Comparison of ENCODE assay signal across 8 mouse cellular contexts in the genomic region with DNA sequence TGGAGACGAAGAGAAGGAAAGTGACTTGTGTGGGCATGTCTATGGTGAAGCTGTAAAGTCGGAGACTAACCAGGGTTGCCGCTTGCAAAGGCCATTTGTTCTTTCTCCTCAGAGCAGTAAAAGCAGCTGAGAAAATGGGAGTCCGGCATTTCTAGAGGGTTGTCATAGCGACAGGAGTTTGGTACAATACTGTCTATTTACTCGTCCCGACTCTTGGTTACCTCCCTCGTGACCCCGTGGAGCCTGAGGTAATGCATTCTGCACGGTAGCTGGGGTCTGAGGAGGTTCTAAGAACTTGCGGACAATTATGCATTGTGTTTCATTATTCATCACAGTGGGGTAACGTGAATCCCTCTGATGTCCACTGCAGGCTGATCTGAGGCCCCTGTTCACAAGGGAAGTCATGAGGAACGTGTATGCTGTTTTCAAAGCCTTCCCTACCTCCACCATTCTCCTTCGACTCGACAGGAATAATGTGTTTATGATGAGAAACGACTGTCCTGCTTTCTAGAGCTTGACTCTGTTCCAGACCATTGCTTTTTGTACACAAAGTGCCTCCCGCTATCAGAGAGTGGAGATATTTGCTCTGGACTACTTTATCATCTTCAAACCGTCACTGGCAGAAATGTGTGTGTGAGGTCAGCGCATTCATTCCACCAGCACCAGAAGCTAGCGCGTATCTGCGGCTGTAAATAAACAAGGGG. TPM values are rescaled to one million over a fixed set of nuclear protein-coding genes. Genes with fewer than 3 reads are reported as not detected.
DNase-seq lines count a peak whose midpoint lies in the region; ATAC-seq lines count a peak whose summit lies in the region.

No protein-coding gene starts in this region.

- H3K36me3 ChIP-seq in forebrain, embryonic 11.5 days (ENCODE audit: control insufficient read depth, insufficient read depth, low read length): no peaks in the 10 kb centered on the region
- no peaks in the 10 kb centered on the region for H3K36me3 ChIP-seq in hindbrain, embryonic 11.5 days (ENCODE audit: control insufficient read depth, insufficient read depth, low read length)
- no peaks in the 10 kb centered on the region for H3K36me3 ChIP-seq in stomach, embryonic 15.5 days

- 9% methylated on average over 22 of the region's 22 CpGs for WGBS in forebrain, embryonic 11.5 days
- 8% methylated on average over 22 of the region's 22 CpGs for WGBS in hindbrain, embryonic 11.5 days
- WGBS in stomach, embryonic 15.5 days: 3% methylated on average over 22 of the region's 22 CpGs

- ATAC-seq in forebrain, embryonic 11.5 days (replicated peaks; ENCODE audit: low FRiP score): peak; percentile 94
- peak; percentile 98 for ATAC-seq in hindbrain, embryonic 11.5 days (ENCODE audit: low FRiP score)
- 0 out of 2 replicates have a peak, but pooled peaks have one; percentile 40 for ATAC-seq in stomach, embryonic 15.5 days (ENCODE audit: insufficient read depth, low FRiP score, low read depth)

- no peaks in the 10 kb centered on the region for H3K27me3 ChIP-seq in forebrain, embryonic 11.5 days (ENCODE audit: control insufficient read depth, insufficient read depth, low read length)
- H3K27me3 ChIP-seq in hindbrain, embryonic 11.5 days (ENCODE audit: control insufficient read depth, insufficient read depth, low read length): no peaks in the 10 kb centered on the region
- H3K27me3 ChIP-seq in stomach, embryonic 15.5 days (replicated peaks): no peaks in the 10 kb centered on the region

- H3K4me3 ChIP-seq in forebrain, embryonic 11.5 days (ENCODE audit: low read depth, low read length): peak overlapping the region; percentile 16; the same call in 1 of the 2 replicates
- H3K4me3 ChIP-seq in hindbrain, embryonic 11.5 days (ENCODE audit: low read depth, low read length): peak overlapping the region; percentile 26
- H3K4me3 ChIP-seq in stomach, embryonic 15.5 days (replicated peaks): peak overlapping the region; percentile 17; the same call in 1 of the 2 replicates

- H3K9ac ChIP-seq in forebrain, embryonic 11.5 days (ENCODE audit: low read length): 0 out of 2 replicates have a peak overlapping the region, but pooled peaks have one; percentile 27
- H3K9ac ChIP-seq in hindbrain, embryonic 11.5 days (ENCODE audit: low read depth, low read length): peak overlapping the region; percentile 34; the same call in 1 of the 2 replicates
- no peak overlapping the region for H3K9ac ChIP-seq in stomach, embryonic 15.5 days

- DNase-seq in heart, adult 18-20 months: peak; percentile 29 to 40
- no peak for DNase-seq in heart, postnatal 4 days
- DNase-seq in forebrain, embryonic 11.5 days (ENCODE audit: low spot score): peak; percentile 77
- DNase-seq in hindbrain, embryonic 11.5 days (ENCODE audit: low spot score): peak; percentile 87
- peak; percentile 6 to 8 for DNase-seq in layer of hippocampus, postnatal 36 days
- DNase-seq in lung, postnatal 4 days: peak; percentile 31 to 44
- DNase-seq in gastrocnemius, adult 8-10 months (ENCODE audit: low spot score in 2 of 2): no peak

- H3K9me3 ChIP-seq in forebrain, embryonic 11.5 days (ENCODE audit: control insufficient read depth, low read length): no peaks in the 10 kb centered on the region
- H3K9me3 ChIP-seq in hindbrain, embryonic 11.5 days (ENCODE audit: control insufficient read depth, low read length): no peaks in the 10 kb centered on the region
- H3K9me3 ChIP-seq in stomach, embryonic 15.5 days: no peaks in the 10 kb centered on the region

- H3K4me1 ChIP-seq in forebrain, embryonic 11.5 days (replicated peaks; ENCODE audit: control insufficient read depth, insufficient read depth, low read length): peaks cover 6% of the 10 kb centered on the region; the same call in 1 of the 2 replicates
- H3K4me1 ChIP-seq in hindbrain, embryonic 11.5 days (replicated peaks; ENCODE audit: control insufficient read depth, insufficient read depth, low read length): no peaks in the 10 kb centered on the region
- H3K4me1 ChIP-seq in stomach, embryonic 15.5 days: peaks cover 6% of the 10 kb centered on the region; the same call in 1 of the 2 replicates

- peak overlapping the region; percentile 60 for H3K27ac ChIP-seq in forebrain, embryonic 11.5 days (ENCODE audit: low read depth, low read length)
- H3K27ac ChIP-seq in hindbrain, embryonic 11.5 days (ENCODE audit: low read depth, low read length): peak overlapping the region; percentile 76
- peak overlapping the region; percentile 36; the same call in 1 of the 2 replicates for H3K27ac ChIP-seq in stomach, embryonic 15.5 days

- H3K4me2 ChIP-seq in forebrain, embryonic 11.5 days (ENCODE audit: low read depth, low read length, severe bottlenecking): peak overlapping the region; percentile 48
- peak overlapping the region; percentile 20 for H3K4me2 ChIP-seq in hindbrain, embryonic 11.5 days (replicated peaks; ENCODE audit: low read depth, low read length)
- H3K4me2 ChIP-seq in stomach, embryonic 15.5 days: peak overlapping the region; percentile 54

RNA-seq across cellular contexts. Expression of a gene that starts 55.1 kb away (rescaled TPM):
- 10 to 100 TPM; 14.2 to 17.4 TPM for total RNA-seq in heart, adult 18-20 months (2021)
- total RNA-seq in heart, postnatal 4 days (2021): 10 to 100 TPM; 38.1 to 42.6 TPM
- polyA plus RNA-seq in forebrain, embryonic 11.5 days (2014; fragmentation: Nextera tagmentation; extraction: Ambion mirVana): 56.1 and 58.3 TPM in 2 replicates
- 149 and 164 TPM in 2 replicates for polyA plus RNA-seq in hindbrain, embryonic 11.5 days (2014; fragmentation: Nextera tagmentation; extraction: Ambion mirVana)
- total RNA-seq in layer of hippocampus, postnatal 36 days (2021): 10 to 100 TPM; 41.7 to 41.8 TPM
- 109 and 116 TPM in 2 replicates for polyA plus RNA-seq in stomach, embryonic 15.5 days (2015; fragmentation: Nextera tagmentation; extraction: Ambion mirVana)
- total RNA-seq in gastrocnemius, adult 8-10 months (2022): 1 to 10 TPM; 4.0 to 6.4 (median 5.2) TPM

Comparison
In these comparisons a context has a peak if more than half of its experiments do, and no peak if none do; other contexts are left out.
1. DNase-seq: peak in heart, adult 18-20 months (2 of 2), forebrain, embryonic 11.5 days (single experiment), hindbrain, embryonic 11.5 days (single experiment), layer of hippocampus, postnatal 36 days (2 of 2) and lung, postnatal 4 days (2 of 2); none in heart, postnatal 4 days (single experiment) and gastrocnemius, adult 8-10 months (0 of 2).
2. ATAC-seq: peak in every context shown above with its lines; median percentile 98 in hindbrain, embryonic 11.5 days; 94 in forebrain, embryonic 11.5 days; 40 in stomach, embryonic 15.5 days.
3. Peak in every context shown above with its lines, with median percentiles within 50 percentile points of each other: H3K27ac ChIP-seq, H3K4me2 ChIP-seq and H3K4me3 ChIP-seq.